Mouse (Mus musculus): ENCODE results near the gene Slc9a1. TPM values are rescaled to one million over a fixed set of nuclear protein-coding genes. Genes with fewer than 3 reads are reported as not detected.

Gene Slc9a1
- polyA plus RNA-seq, 1 experiment from 2014 or later: 7.3 TPM

- no peak for ATAC-seq (ENCODE audit: insufficient number of reproducible peaks, low FRiP score)
- WGBS: 50% methylated on average over 3 of the region's 3 CpGs
These were observed 72.7 kb downstream of the Slc9a1 start for GRCm38 (mm10) chr4:133442194-133442593.

GRCm38 (mm10) chr4:133443085-133443484 is 73.6 kb downstream of the Slc9a1 start:
- Histone ChIP-seq H3K9me3 (replicated peaks) (no peaks in the 10 kb centered on the region), H3K27ac (ENCODE audit: poor library complexity, severe bottlenecking) (peak overlapping the region; percentile 78), H3K4me1 (replicated peaks) (peaks cover 14% of the 10 kb centered on the region), H3K36me3 (no peaks in the 10 kb centered on the region), H3K4me2 (no peak overlapping the region), H3K4me3 (no peak overlapping the region), H3K27me3 (replicated peaks) (peaks cover 9% of the 10 kb centered on the region), H3K9ac (no peak overlapping the region)
- peak; percentile 66; the same call in 1 of the 2 replicates for ATAC-seq (ENCODE audit: insufficient number of reproducible peaks, low FRiP score)
- WGBS: 59% methylated on average over 5 of the region's 5 CpGs

More at GRCm38 (mm10) chr4:133442194-133442593, 72.7 kb downstream of the Slc9a1 start:
- Histone ChIP-seq H3K36me3 (no peaks in the 10 kb centered on the region), H3K27ac (ENCODE audit: poor library complexity, severe bottlenecking) (peak overlapping the region; percentile 78; the same call in 1 of the 2 replicates), H3K4me1 (replicated peaks) (peaks cover 14% of the 10 kb centered on the region), H3K27me3 (replicated peaks) (peaks cover 5% of the 10 kb centered on the region; the same call in 1 of the 2 replicates), H3K9me3 (replicated peaks) (no peaks in the 10 kb centered on the region), H3K9ac (no peak overlapping the region), H3K4me3 (no peak overlapping the region), H3K4me2 (no peak overlapping the region)

- Histone ChIP-seq H3K27ac (ENCODE audit: poor library complexity, severe bottlenecking) (no peak overlapping the region), H3K4me1 (replicated peaks) (peaks cover 8% of the 10 kb centered on the region; the same call in 1 of the 2 replicates), H3K4me3 (no peak overlapping the region), H3K36me3 (no peaks in the 10 kb centered on the region), H3K9me3 (replicated peaks) (no peaks in the 10 kb centered on the region), H3K9ac (no peak overlapping the region), H3K4me2 (no peak overlapping the region), H3K27me3 (replicated peaks) (peaks cover 9% of the 10 kb centered on the region)
- WGBS: 82% methylated on average over 5 of the region's 5 CpGs
- ATAC-seq (ENCODE audit: insufficient number of reproducible peaks, low FRiP score): no peak
These were observed 76.2 kb downstream of the Slc9a1 start for GRCm38 (mm10) chr4:133445727-133446126.

GRCm38 (mm10) chr4:133447366-133447765 is 77.9 kb downstream of the Slc9a1 start:
- H3K27me3 ChIP-seq (replicated peaks): peaks cover 9% of the 10 kb centered on the region
- no peaks in the 10 kb centered on the region for H3K9me3 ChIP-seq (replicated peaks)
- no peak for ATAC-seq (ENCODE audit: insufficient number of reproducible peaks, low FRiP score)
- H3K27ac ChIP-seq (ENCODE audit: poor library complexity, severe bottlenecking): no peak overlapping the region
- H3K4me3 ChIP-seq: no peak overlapping the region
- no peak overlapping the region for H3K4me2 ChIP-seq
- peaks cover 8% of the 10 kb centered on the region; the same call in 1 of the 2 replicates for H3K4me1 ChIP-seq (replicated peaks)
- WGBS: 50% methylated on average over 5 of the region's 5 CpGs
- H3K36me3 ChIP-seq: no peaks in the 10 kb centered on the region
- H3K9ac ChIP-seq: no peak overlapping the region

GRCm38 (mm10) chr4:133447967-133448366 is 78.5 kb downstream of the Slc9a1 start:
- Histone ChIP-seq H3K36me3 (no peaks in the 10 kb centered on the region), H3K9ac (no peak overlapping the region), H3K4me1 (replicated peaks) (peaks cover 8% of the 10 kb centered on the region; the same call in 1 of the 2 replicates), H3K4me2 (no peak overlapping the region), H3K27ac (ENCODE audit: poor library complexity, severe bottlenecking) (no peak overlapping the region), H3K4me3 (no peak overlapping the region), H3K27me3 (replicated peaks) (peaks cover 9% of the 10 kb centered on the region), H3K9me3 (replicated peaks) (no peaks in the 10 kb centered on the region)
- ATAC-seq (ENCODE audit: insufficient number of reproducible peaks, low FRiP score): no peak
- 78% methylated on average over 11 of the region's 11 CpGs for WGBS

- Histone ChIP-seq H3K27ac (ENCODE audit: poor library complexity, severe bottlenecking) (no peak overlapping the region), H3K9ac (no peak overlapping the region), H3K4me1 (replicated peaks) (peaks cover 8% of the 10 kb centered on the region; the same call in 1 of the 2 replicates), H3K9me3 (replicated peaks) (no peaks in the 10 kb centered on the region), H3K27me3 (replicated peaks) (peaks cover 9% of the 10 kb centered on the region), H3K4me3 (no peak overlapping the region), H3K36me3 (no peaks in the 10 kb centered on the region), H3K4me2 (no peak overlapping the region)
- ATAC-seq (ENCODE audit: insufficient number of reproducible peaks, low FRiP score): no peak
- 73% methylated on average over 8 of the region's 8 CpGs for WGBS
These were observed 79.3 kb downstream of the Slc9a1 start for GRCm38 (mm10) chr4:133448708-133449388.

GRCm38 (mm10) chr4:133449726-133450125 is 80.2 kb downstream of the Slc9a1 start:
- peak overlapping the region; percentile 26; the same call in 1 of the 2 replicates for H3K4me2 ChIP-seq

GRCm38 (mm10) chr4:133451536-133451935 is 82.0 kb downstream of the Slc9a1 start:
- H3K36me3 ChIP-seq: no peaks in the 10 kb centered on the region
- no peak overlapping the region for H3K4me3 ChIP-seq
- H3K4me2 ChIP-seq: no peak overlapping the region
- H3K27me3 ChIP-seq (replicated peaks): peaks cover 9% of the 10 kb centered on the region
- peaks cover 8% of the 10 kb centered on the region; the same call in 1 of the 2 replicates for H3K4me1 ChIP-seq (replicated peaks)
- H3K9me3 ChIP-seq (replicated peaks): no peaks in the 10 kb centered on the region
- H3K9ac ChIP-seq: no peak overlapping the region
- ATAC-seq (ENCODE audit: insufficient number of reproducible peaks, low FRiP score): no peak
- 11% methylated on average over 10 of the region's 10 CpGs for WGBS
- H3K27ac ChIP-seq (ENCODE audit: poor library complexity, severe bottlenecking): no peak overlapping the region

More at GRCm38 (mm10) chr4:133449726-133450125, 80.2 kb downstream of the Slc9a1 start:
- H3K4me1 ChIP-seq (replicated peaks): peaks cover 8% of the 10 kb centered on the region; the same call in 1 of the 2 replicates
- WGBS: 15% methylated on average over 13 of the region's 13 CpGs
- no peak overlapping the region for H3K9ac ChIP-seq
- ATAC-seq (ENCODE audit: insufficient number of reproducible peaks, low FRiP score): no peak
- no peak overlapping the region for H3K27ac ChIP-seq (ENCODE audit: poor library complexity, severe bottlenecking)
- H3K4me3 ChIP-seq: no peak overlapping the region
- no peaks in the 10 kb centered on the region for H3K9me3 ChIP-seq (replicated peaks)
- H3K36me3 ChIP-seq: no peaks in the 10 kb centered on the region
- H3K27me3 ChIP-seq (replicated peaks): peaks cover 9% of the 10 kb centered on the region

- H3K4me3 ChIP-seq: no peak overlapping the region
- H3K4me2 ChIP-seq: no peak overlapping the region
- WGBS: 55% methylated on average over 7 of the region's 7 CpGs
- no peak overlapping the region for H3K27ac ChIP-seq (ENCODE audit: poor library complexity, severe bottlenecking)
- H3K36me3 ChIP-seq: no peaks in the 10 kb centered on the region
- no peak overlapping the region for H3K9ac ChIP-seq
- H3K9me3 ChIP-seq (replicated peaks): no peaks in the 10 kb centered on the region
- H3K4me1 ChIP-seq (replicated peaks): peaks cover 8% of the 10 kb centered on the region; the same call in 1 of the 2 replicates
- peaks cover 9% of the 10 kb centered on the region for H3K27me3 ChIP-seq (replicated peaks)
- ATAC-seq (ENCODE audit: insufficient number of reproducible peaks, low FRiP score): no peak
These were observed 82.9 kb downstream of the Slc9a1 start for GRCm38 (mm10) chr4:133452433-133452832.

- peaks cover 22% of the 10 kb centered on the region for H3K4me1 ChIP-seq (replicated peaks)
- H3K4me2 ChIP-seq: no peak overlapping the region
- H3K36me3 ChIP-seq: no peaks in the 10 kb centered on the region
- 57% methylated on average over 3 of the region's 3 CpGs for WGBS
- H3K9me3 ChIP-seq (replicated peaks): no peaks in the 10 kb centered on the region
- ATAC-seq (ENCODE audit: insufficient number of reproducible peaks, low FRiP score): no peak
- H3K4me3 ChIP-seq: no peak overlapping the region
- no peaks in the 10 kb centered on the region for H3K27me3 ChIP-seq (replicated peaks)
- no peak overlapping the region for H3K27ac ChIP-seq (ENCODE audit: poor library complexity, severe bottlenecking)
- H3K9ac ChIP-seq: no peak overlapping the region
These were observed 88.5 kb downstream of the Slc9a1 start for GRCm38 (mm10) chr4:133458044-133458443.

GRCm38 (mm10) chr4:133460006-133460405 is 90.5 kb downstream of the Slc9a1 start:
- no peak for ATAC-seq (ENCODE audit: insufficient number of reproducible peaks, low FRiP score)
- Histone ChIP-seq H3K9ac (no peak overlapping the region), H3K4me3 (no peak overlapping the region), H3K4me2 (no peak overlapping the region), H3K36me3 (no peaks in the 10 kb centered on the region), H3K27ac (ENCODE audit: poor library complexity, severe bottlenecking) (no peak overlapping the region), H3K27me3 (replicated peaks) (no peaks in the 10 kb centered on the region), H3K4me1 (replicated peaks) (peaks cover 38% of the 10 kb centered on the region), H3K9me3 (replicated peaks) (no peaks in the 10 kb centered on the region)
- 77% methylated on average over 1 of the region's 1 CpGs for WGBS

Measured in heart, embryonic 12.5 days (tissue).